Mouse (Mus musculus) lung, postnatal 36 days (tissue): ENCODE results near the gene Osgep.
"Not testable (repeated sequence)": the region's sequence is repeated elsewhere in the genome, so short reads cannot be mapped to it uniquely, and the experiment has no call there.

Experiments used
- DNase-seq: peaks from one replicate; pipeline ENCODE4 v3.0.0; 2022; ENCODE audit warnings: mixed read lengths

The Osgep gene

GRCm38 (mm10) chr14:50924281-50925064 is at the start of gene Osgep, which contains the start of gene Apex1:
Gene Osgep, minus strand, starts transcription at chr14:50924893.
Gene Apex1, plus strand, starts transcription at chr14:50924968.
- DNase-seq: peak; percentile 99

GRCm38 (mm10) chr14:50973700-50974099 is 49.0 kb upstream of the Osgep start:
- DNase-seq: no peak

- DNase-seq: not testable (repeated sequence)
Measured at GRCm38 (mm10) chr14:50973054-50973453, 48.4 kb upstream of the Osgep start.

GRCm38 (mm10) chr14:50970822-50971221 is 46.1 kb upstream of the Osgep start:
- DNase-seq: no peak

- DNase-seq: peak; percentile 38
Measured at GRCm38 (mm10) chr14:50969558-50970544, 45.2 kb upstream of the Osgep start.

- DNase-seq: no peak
Measured at GRCm38 (mm10) chr14:50969041-50969440, 44.3 kb upstream of the Osgep start.

GRCm38 (mm10) chr14:50968216-50968980 is 43.7 kb upstream of the Osgep start:
- no peak for DNase-seq

GRCm38 (mm10) chr14:50958289-50958995 is 33.7 kb upstream of the Osgep start:
- DNase-seq: not testable (repeated sequence)

- not testable (repeated sequence) for DNase-seq
Measured at GRCm38 (mm10) chr14:50957146-50957545, 32.5 kb upstream of the Osgep start.

- not testable (repeated sequence) for DNase-seq
Measured at GRCm38 (mm10) chr14:50956724-50957123, 32.0 kb upstream of the Osgep start.

GRCm38 (mm10) chr14:50955942-50956508 is 31.3 kb upstream of the Osgep start, which contains the start of gene Pnp2:
Gene Pnp2, plus strand, starts transcription at chr14:50955992.
- peak; percentile 67 for DNase-seq

GRCm38 (mm10) chr14:50955487-50955886 is 30.8 kb upstream of the Osgep start:
- DNase-seq: peak; percentile 24

GRCm38 (mm10) chr14:50945526-50945925 is 20.8 kb upstream of the Osgep start:
- not testable (repeated sequence) for DNase-seq

GRCm38 (mm10) chr14:50945081-50945480 is 20.4 kb upstream of the Osgep start:
- not testable (repeated sequence) for DNase-seq

GRCm38 (mm10) chr14:50944668-50945033 is 20.0 kb upstream of the Osgep start:
- DNase-seq: not testable (repeated sequence)

- DNase-seq: peak; percentile 99
Measured at GRCm38 (mm10) chr14:50943932-50944667, 19.4 kb upstream of the Osgep start, which contains the start of gene Gm49342. Gene Gm49342, plus strand, starts transcription at chr14:50944517.

- DNase-seq: peak; percentile 15
Measured at GRCm38 (mm10) chr14:50938940-50939339, 14.2 kb upstream of the Osgep start.

- DNase-seq: no peak
Measured at GRCm38 (mm10) chr14:50938119-50938908, 13.6 kb upstream of the Osgep start.

GRCm38 (mm10) chr14:50936649-50937048 is 12.0 kb upstream of the Osgep start:
- peak; percentile 22 for DNase-seq
